Mouse (Mus musculus): Measurements from ENCODE around the gene Mif4gd. TPM values are rescaled to one million over a fixed set of nuclear protein-coding genes. Genes with fewer than 3 reads are reported as not detected.
"Not testable (repeated sequence)": the region's sequence is repeated elsewhere in the genome, so short reads cannot be mapped to it uniquely, and the experiment has no call there.

The Mif4gd gene
- polyA plus RNA-seq (2012): 3.6 and 4.8 TPM in 2 replicates

- no peaks in the 10 kb centered on the region for H3K27me3 ChIP-seq (ENCODE audit: control insufficient read depth)
- peak within 1 kb of the TSS; percentile 83 for H3K4me3 ChIP-seq (replicated peaks)
- H3K4me1 ChIP-seq (ENCODE audit: control insufficient read depth): peaks cover 54% of the 10 kb centered on the region
- TF ChIP-seq TAL1 (IDR thresholded peaks at IDR 0.05; ENCODE audit: low read length) (no peak), GATA1 (IDR thresholded peaks at IDR 0.05; ENCODE audit: low read length) (no peak; the same call in 1 of the 2 replicates)
- no peaks in the 10 kb centered on the region for H3K9me3 ChIP-seq (ENCODE audit: control insufficient read depth, low read length)
- peaks cover 68% of the 10 kb centered on the region for H3K36me3 ChIP-seq (ENCODE audit: control insufficient read depth)
These were observed at the start of gene Mif4gd for GRCm38 (mm10) chr11:115612410-115613137. Mif4gd (minus strand) TSS chr11:115612969.

- Histone ChIP-seq H3K4me3 (replicated peaks) (no peak overlapping the region), H3K9me3 (ENCODE audit: control insufficient read depth, low read length) (0 out of 2 replicates have a peak, but pooled peaks cover 3% of the 10 kb centered on the region)
These were observed 47.6 kb upstream of the Mif4gd start for GRCm38 (mm10) chr11:115660376-115660775.

GRCm38 (mm10) chr11:115658521-115658920 lies 45.8 kb upstream of the Mif4gd start:
- H3K36me3 ChIP-seq (ENCODE audit: control insufficient read depth): peaks cover 37% of the 10 kb centered on the region
- H3K27me3 ChIP-seq (ENCODE audit: control insufficient read depth): no peaks in the 10 kb centered on the region
- peaks cover 3% of the 10 kb centered on the region; the same call in 1 of the 2 replicates for H3K4me1 ChIP-seq (ENCODE audit: control insufficient read depth)
- 0 out of 2 replicates have a peak, but pooled peaks cover 3% of the 10 kb centered on the region for H3K9me3 ChIP-seq (ENCODE audit: control insufficient read depth, low read length)
- TF ChIP-seq GATA1 (IDR thresholded peaks at IDR 0.05; ENCODE audit: low read length) (no peak), TAL1 (IDR thresholded peaks at IDR 0.05; ENCODE audit: low read length) (no peak)
- no peak overlapping the region for H3K4me3 ChIP-seq (replicated peaks)

More at GRCm38 (mm10) chr11:115660376-115660775, 47.6 kb upstream of the Mif4gd start:
- TF ChIP-seq GATA1 (IDR thresholded peaks at IDR 0.05; ENCODE audit: low read length) (no peak), TAL1 (IDR thresholded peaks at IDR 0.05; ENCODE audit: low read length) (no peak)
- Histone ChIP-seq H3K27me3 (ENCODE audit: control insufficient read depth) (no peaks in the 10 kb centered on the region), H3K4me1 (ENCODE audit: control insufficient read depth) (peaks cover 4% of the 10 kb centered on the region; the same call in 1 of the 2 replicates), H3K36me3 (ENCODE audit: control insufficient read depth) (peaks cover 22% of the 10 kb centered on the region)

GRCm38 (mm10) chr11:115654128-115654527 lies 41.4 kb upstream of the Mif4gd start:
- TF ChIP-seq GATA1 (IDR thresholded peaks at IDR 0.05; ENCODE audit: low read length): no peak
- Histone ChIP-seq H3K9me3 (ENCODE audit: control insufficient read depth, low read length) (no peaks in the 10 kb centered on the region), H3K27me3 (ENCODE audit: control insufficient read depth) (no peaks in the 10 kb centered on the region), H3K4me1 (ENCODE audit: control insufficient read depth) (peaks cover 4% of the 10 kb centered on the region; the same call in 1 of the 2 replicates), H3K4me3 (replicated peaks) (no peak overlapping the region), H3K36me3 (ENCODE audit: control insufficient read depth) (peaks cover 54% of the 10 kb centered on the region)

- peaks cover 62% of the 10 kb centered on the region for H3K36me3 ChIP-seq (ENCODE audit: control insufficient read depth)
- H3K4me3 ChIP-seq (replicated peaks): no peak overlapping the region
- H3K9me3 ChIP-seq (ENCODE audit: control insufficient read depth, low read length): no peaks in the 10 kb centered on the region
- H3K27me3 ChIP-seq (ENCODE audit: control insufficient read depth): no peaks in the 10 kb centered on the region
- H3K4me1 ChIP-seq (ENCODE audit: control insufficient read depth): peaks cover 4% of the 10 kb centered on the region; the same call in 1 of the 2 replicates
- TF ChIP-seq TAL1 (IDR thresholded peaks at IDR 0.05; ENCODE audit: low read length): no peak
- no peak for TF ChIP-seq GATA1 (IDR thresholded peaks at IDR 0.05; ENCODE audit: low read length)
These were observed 40.4 kb upstream of the Mif4gd start for GRCm38 (mm10) chr11:115653194-115653593.

- no peaks in the 10 kb centered on the region for H3K27me3 ChIP-seq (ENCODE audit: control insufficient read depth)
- H3K4me3 ChIP-seq (replicated peaks): no peak overlapping the region
- H3K36me3 ChIP-seq (ENCODE audit: control insufficient read depth): peaks cover 71% of the 10 kb centered on the region
- TF ChIP-seq TAL1 (IDR thresholded peaks at IDR 0.05; ENCODE audit: low read length) (no peak), GATA1 (IDR thresholded peaks at IDR 0.05; ENCODE audit: low read length) (no peak)
- H3K4me1 ChIP-seq (ENCODE audit: control insufficient read depth): peaks cover 4% of the 10 kb centered on the region; the same call in 1 of the 2 replicates
- no peaks in the 10 kb centered on the region for H3K9me3 ChIP-seq (ENCODE audit: control insufficient read depth, low read length)
These were observed 38.9 kb upstream of the Mif4gd start for GRCm38 (mm10) chr11:115651680-115652079.

- peaks cover 79% of the 10 kb centered on the region for H3K36me3 ChIP-seq (ENCODE audit: control insufficient read depth)
- H3K4me1 ChIP-seq (ENCODE audit: control insufficient read depth): peaks cover 4% of the 10 kb centered on the region; the same call in 1 of the 2 replicates
- H3K9me3 ChIP-seq (ENCODE audit: control insufficient read depth, low read length): no peaks in the 10 kb centered on the region
- H3K27me3 ChIP-seq (ENCODE audit: control insufficient read depth): no peaks in the 10 kb centered on the region
- H3K4me3 ChIP-seq (replicated peaks): no peak overlapping the region
- TF ChIP-seq TAL1 (IDR thresholded peaks at IDR 0.05; ENCODE audit: low read length) (no peak), GATA1 (IDR thresholded peaks at IDR 0.05; ENCODE audit: low read length) (no peak)
These were observed 36.9 kb upstream of the Mif4gd start for GRCm38 (mm10) chr11:115649706-115650105.

GRCm38 (mm10) chr11:115647459-115647858 lies 34.7 kb upstream of the Mif4gd start:
- Histone ChIP-seq H3K4me1 (ENCODE audit: control insufficient read depth) (no peaks in the 10 kb centered on the region; the same call in 1 of the 2 replicates), H3K27me3 (ENCODE audit: control insufficient read depth) (no peaks in the 10 kb centered on the region), H3K4me3 (replicated peaks) (no peak overlapping the region), H3K36me3 (ENCODE audit: control insufficient read depth) (peaks cover 76% of the 10 kb centered on the region), H3K9me3 (ENCODE audit: control insufficient read depth, low read length) (no peaks in the 10 kb centered on the region)
- no peak for TF ChIP-seq TAL1 (IDR thresholded peaks at IDR 0.05; ENCODE audit: low read length)
- TF ChIP-seq GATA1 (IDR thresholded peaks at IDR 0.05; ENCODE audit: low read length): no peak

- H3K27me3 ChIP-seq (ENCODE audit: control insufficient read depth): no peaks in the 10 kb centered on the region
- no peak for TF ChIP-seq TAL1 (IDR thresholded peaks at IDR 0.05; ENCODE audit: low read length)
- TF ChIP-seq GATA1 (IDR thresholded peaks at IDR 0.05; ENCODE audit: low read length): no peak
- no peak overlapping the region for H3K4me3 ChIP-seq (replicated peaks)
- H3K9me3 ChIP-seq (ENCODE audit: control insufficient read depth, low read length): no peaks in the 10 kb centered on the region
- peaks cover 4% of the 10 kb centered on the region for H3K4me1 ChIP-seq (ENCODE audit: control insufficient read depth)
- H3K36me3 ChIP-seq (ENCODE audit: control insufficient read depth): peaks cover 74% of the 10 kb centered on the region
These were observed 33.7 kb upstream of the Mif4gd start for GRCm38 (mm10) chr11:115646439-115646838.

- not testable (repeated sequence) for H3K4me3 ChIP-seq (replicated peaks); H3K4me1 ChIP-seq (ENCODE audit: control insufficient read depth); H3K9me3 ChIP-seq (ENCODE audit: control insufficient read depth, low read length); H3K27me3 ChIP-seq (ENCODE audit: control insufficient read depth)
- H3K36me3 ChIP-seq (ENCODE audit: control insufficient read depth): peaks cover 66% of the 10 kb centered on the region
These were observed 32.7 kb upstream of the Mif4gd start for GRCm38 (mm10) chr11:115645498-115645897.

Data from erythroblast, embryonic 14.5 days (primary cell).